In the genomic region with DNA sequence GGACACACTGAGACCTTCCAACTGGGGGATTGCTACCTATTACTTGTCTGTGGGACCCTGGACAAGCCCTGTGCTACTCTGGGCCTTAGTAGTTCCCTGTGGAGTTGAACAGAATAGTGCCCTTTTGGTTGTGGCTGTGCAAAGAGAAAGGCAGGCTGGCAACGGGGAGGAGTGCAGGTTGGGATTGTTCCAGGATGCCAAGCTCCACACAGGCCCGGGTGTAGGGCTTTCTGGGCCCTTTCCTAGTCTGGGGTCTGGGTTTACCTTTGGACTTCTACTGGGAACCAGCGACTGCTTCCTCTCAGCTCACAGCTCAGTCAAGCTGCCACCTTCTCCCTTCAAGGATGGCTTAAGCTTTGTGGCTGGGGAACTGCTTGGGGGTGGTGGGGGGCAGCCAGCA, we compare ENCODE assay signal across 11 mouse cellular contexts. TPM values are rescaled to one million over a fixed set of nuclear protein-coding genes. Genes with fewer than 3 reads are reported as not detected.
DNase-seq lines count a peak whose midpoint lies in the region; ATAC-seq and TF ChIP-seq lines count a peak whose summit lies in the region.
"Had no signal": no experiment of that assay in that cellular context is flagged by ENCODE, and none has a peak within 500 bp of the region (broad histone marks: within the 10 kb centered on the region; RNA-seq: fewer than 3 reads in every experiment).

No protein-coding gene starts in this region.

- no peaks in the 10 kb centered on the region for H3K36me3 ChIP-seq in kidney, adult 2 months (ENCODE audit: control insufficient read depth, insufficient read depth, low read length)
- H3K36me3 ChIP-seq in kidney, embryonic 14.5 days (ENCODE audit: control insufficient read depth, insufficient read depth, low read length), result no peaks in the 10 kb centered on the region
- peaks cover 22 to 35% of the 10 kb centered on the region in 2 experiments for H3K36me3 ChIP-seq in CH12.LX (replicated peaks in 1 of 2; ENCODE audit: control insufficient read depth in 1 of 2, insufficient read depth in 1 of 2, low read length in 1 of 2)
- no peaks in the 10 kb centered on the region for H3K36me3 ChIP-seq in liver, embryonic 16.5 days (ENCODE audit: control insufficient read depth, insufficient read depth)
- H3K36me3 ChIP-seq: forebrain, embryonic 12.5 days had no signal

- no peaks in the 10 kb centered on the region for H3K27me3 ChIP-seq in kidney, adult 2 months (replicated peaks; ENCODE audit: control insufficient read depth, insufficient read depth, low read length)
- H3K27me3 ChIP-seq in kidney, embryonic 14.5 days (ENCODE audit: control insufficient read depth, insufficient read depth, low read length), result no peaks in the 10 kb centered on the region
- no peaks in the 10 kb centered on the region for H3K27me3 ChIP-seq in CH12.LX (replicated peaks)
- no peaks in the 10 kb centered on the region for H3K27me3 ChIP-seq in liver, embryonic 16.5 days (ENCODE audit: control insufficient read depth, insufficient read depth, low read depth, low read length)
- H3K27me3 ChIP-seq: forebrain, embryonic 12.5 days had no signal

- TF ChIP-seq POLR2A in kidney, adult 2 months (IDR thresholded peaks at IDR 0.05; ENCODE audit: low read depth, low read length), result no peak
- TF ChIP-seq POLR2A in CH12.LX (IDR thresholded peaks at IDR 0.05; ENCODE audit: low read depth, low read length), result no peak
- no peak for TF ChIP-seq POLR2A in bone marrow, adult 2 months (IDR thresholded peaks at IDR 0.05; ENCODE audit: borderline replicate concordance, control insufficient read depth, low read depth, low read length)

- TF ChIP-seq RAD21 in CH12.LX (IDR thresholded peaks at IDR 0.05; ENCODE audit: low read depth, low read length), result no peak

- no peak overlapping the region for H3K4me2 ChIP-seq in kidney, embryonic 14.5 days (replicated peaks; ENCODE audit: low read depth, low read length)
- 0 out of 2 replicates have a peak overlapping the region, but pooled peaks have one; percentile 18 for H3K4me2 ChIP-seq in CH12.LX (ENCODE audit: insufficient read depth, low read depth, poor library complexity, severe bottlenecking)
- peak overlapping the region; percentile 20; the same call in 1 of the 2 replicates for H3K4me2 ChIP-seq in liver, embryonic 16.5 days (ENCODE audit: low read depth, low read length)
- H3K4me2 ChIP-seq: forebrain, embryonic 12.5 days had no signal

- peaks cover 67% of the 10 kb centered on the region for H3K79me2 ChIP-seq in CH12.LX (replicated peaks; ENCODE audit: control insufficient read depth, extremely low read depth, insufficient read depth, poor library complexity, severe bottlenecking)

- H3K4me3 ChIP-seq in kidney, adult 2 months (ENCODE audit: insufficient read depth, low read depth, low read length), result peak overlapping the region; percentile 18; the same call in 1 of the 2 replicates
- no peak overlapping the region for H3K4me3 ChIP-seq in kidney, embryonic 14.5 days (ENCODE audit: low read length)
- peak overlapping the region; percentile 68 to 84 (median 75) for H3K4me3 ChIP-seq in CH12.LX (replicated peaks in 1 of 3; ENCODE audit: low read depth in 2 of 3, low read length in 2 of 3, poor library complexity in 1 of 3)
- H3K4me3 ChIP-seq in bone marrow, adult 2 months (replicated peaks; ENCODE audit: control insufficient read depth, low read depth, low read length), result peak overlapping the region; percentile 94
- H3K4me3 ChIP-seq in liver, embryonic 16.5 days (ENCODE audit: low read depth, low read length), result peak overlapping the region; percentile 46
- H3K4me3 ChIP-seq: forebrain, embryonic 12.5 days had no signal

- dilution Hi-C loops in CH12.LX (cut with MboI; ENCODE audit: extremely low pct_ligation_motif_present, extremely low pct_unique_long_range_greater_than_20kb, low sequenced_read_pairs), result no loop called here

- 82% methylated on average over 3 of the region's 3 CpGs for WGBS in kidney, adult 2 months
- 67% methylated on average over 3 of the region's 3 CpGs for WGBS in kidney, embryonic 14.5 days
- WGBS in bone marrow, adult 2 months, result 1% methylated on average over 3 of the region's 3 CpGs
- WGBS in liver, embryonic 16.5 days (ENCODE audit: insufficient replicate concordance), result 3% methylated on average over 3 of the region's 3 CpGs

- H3K9ac ChIP-seq in kidney, embryonic 14.5 days (ENCODE audit: low read depth, low read length), result no peak overlapping the region
- H3K9ac ChIP-seq in CH12.LX (ENCODE audit: insufficient read depth, low read depth), result peak overlapping the region; percentile 98
- H3K9ac ChIP-seq in liver, embryonic 16.5 days (ENCODE audit: low read depth, low read length), result peak overlapping the region; percentile 42
- H3K9ac ChIP-seq: forebrain, embryonic 12.5 days had no signal

- ATAC-seq in kidney, embryonic 14.5 days (ENCODE audit: low FRiP score, low TSS enrichment), result no peak
- ATAC-seq in liver, embryonic 16.5 days (ENCODE audit: low read depth), result no peak
- no peak for ATAC-seq in erythroid progenitor cell, adult 5-6 weeks (replicated peaks; ENCODE audit: low FRiP score, poor library complexity, severe bottlenecking)
- ATAC-seq: midbrain, embryonic 16.5 days had no signal

- H3K27ac ChIP-seq in kidney, adult 2 months (ENCODE audit: insufficient read depth, low read depth, low read length), result no peak overlapping the region
- H3K27ac ChIP-seq in kidney, embryonic 14.5 days (ENCODE audit: low read depth, low read length), result no peak overlapping the region
- H3K27ac ChIP-seq in CH12.LX (ENCODE audit: insufficient read depth, low read depth), result peak overlapping the region; percentile 93
- peak overlapping the region; percentile 99 for H3K27ac ChIP-seq in bone marrow, adult 2 months (ENCODE audit: control insufficient read depth, insufficient read depth, low read depth, low read length, poor library complexity)
- H3K27ac ChIP-seq in liver, embryonic 16.5 days (ENCODE audit: low read length), result peak overlapping the region; percentile 71
- H3K27ac ChIP-seq: forebrain, embryonic 12.5 days had no signal

- TF ChIP-seq CTCF in kidney, adult 2 months (conservative IDR thresholded peaks at IDR 0.05; ENCODE audit: insufficient read depth, insufficient read length, low read depth, low read length), result no peak
- no peak for TF ChIP-seq CTCF in CH12.LX (conservative IDR thresholded peaks at IDR 0.05 in 1 of 2, IDR thresholded peaks at IDR 0.05 in 1 of 2; ENCODE audit: low read depth in 2 of 2, low read length in 2 of 2)
- no peak for TF ChIP-seq CTCF in bone marrow, adult 2 months (IDR thresholded peaks at IDR 0.05; ENCODE audit: control insufficient read depth, insufficient read depth, low read length)

- DNase-seq in kidney, adult 2 months, result no peak
- no peak for DNase-seq in CH12.LX (ENCODE audit: extremely low read depth)
- DNase-seq in frontal cortex, postnatal 36 days (ENCODE audit: low spot score in 2 of 2), result no peak
- DNase-seq: cerebellum, postnatal 36 days; kidney, adult 18-20 months had no signal

- TF ChIP-seq EP300 in CH12.LX (IDR thresholded peaks at IDR 0.05; ENCODE audit: low read length), result no peak

- H3K9me3 ChIP-seq in kidney, embryonic 14.5 days (ENCODE audit: control insufficient read depth, low read length), result no peaks in the 10 kb centered on the region
- H3K9me3 ChIP-seq in CH12.LX (replicated peaks; ENCODE audit: low read length), result no peaks in the 10 kb centered on the region
- H3K9me3 ChIP-seq in liver, embryonic 16.5 days (replicated peaks; ENCODE audit: control insufficient read depth, low read length), result no peaks in the 10 kb centered on the region
- H3K9me3 ChIP-seq: forebrain, embryonic 12.5 days had no signal

- in situ Hi-C loops in CH12.LX (cut with MboI; ENCODE audit: low pct_ligation_motif_present, low pct_unique_long_range_greater_than_20kb, low sequenced_read_pairs), result no loop called here

- no peaks in the 10 kb centered on the region for H3K4me1 ChIP-seq in kidney, adult 2 months (ENCODE audit: control insufficient read depth, insufficient read depth, low read length)
- H3K4me1 ChIP-seq in kidney, embryonic 14.5 days (ENCODE audit: control insufficient read depth, insufficient read depth, low read length), result peaks cover 11% of the 10 kb centered on the region; the same call in 1 of the 2 replicates
- H3K4me1 ChIP-seq in CH12.LX (ENCODE audit: control insufficient read depth in 1 of 2, insufficient read depth in 2 of 2), result peaks cover 16 to 59% of the 10 kb centered on the region in 2 experiments
- peaks cover 9% of the 10 kb centered on the region for H3K4me1 ChIP-seq in bone marrow, adult 2 months (ENCODE audit: control insufficient read depth, insufficient read depth, low read length)
- H3K4me1 ChIP-seq in liver, embryonic 16.5 days (ENCODE audit: control insufficient read depth, low read depth, low read length), result peaks cover 6% of the 10 kb centered on the region

TF ChIP-seq in CH12.LX, 34 proteins besides CTCF, POLR2A, EP300 and RAD21 (continues in another document):
- TF ChIP-seq ETS1 (conservative IDR thresholded peaks at IDR 0.05; ENCODE audit: low read depth, low read length), result no peak
- TF ChIP-seq CHD1 (IDR thresholded peaks at IDR 0.05; ENCODE audit: low read depth, low read length), result no peak
- TF ChIP-seq HCFC1 (IDR thresholded peaks at IDR 0.05; ENCODE audit: low read depth, low read length), result no peak
- TF ChIP-seq JUND (conservative IDR thresholded peaks at IDR 0.05; ENCODE audit: low read depth, low read length), result no peak

RNA-seq across cellular contexts. Expression of gene Laptm5, which starts 0.6 kb away (rescaled TPM):
- 35.6 and 79.8 TPM in 2 replicates for polyA plus RNA-seq in kidney, adult 2 months (2012; rRNA removed)
- polyA plus RNA-seq in kidney, embryonic 14.5 days (2014; fragmentation: Nextera tagmentation; extraction: Ambion mirVana), result 19.7 and 29.5 TPM in 2 replicates
- total RNA-seq in CH12.LX (2012; rRNA removed) (182 and 225 TPM in 2 replicates), CH12.LX (2014; rRNA removed) (32.3 and 41.1 TPM in 2 replicates)
- 486 and 594 TPM in 2 replicates for polyA plus RNA-seq in CH12.LX (2012; ENCODE audit: insufficient read length, low read depth)
- polyA plus RNA-seq in bone marrow, adult 2 months (2011; ENCODE audit: insufficient read depth, insufficient read length, low replicate concordance, missing spikeins), result 193 and 436 TPM in 2 replicates
- polyA plus RNA-seq in liver, embryonic 16.5 days (2015; fragmentation: Nextera tagmentation; extraction: Ambion mirVana), result 78.1 and 91.2 TPM in 2 replicates
- 141 and 163 TPM in 2 replicates for total RNA-seq in erythroid progenitor cell, adult 5-6 weeks (2015; ENCODE audit: low replicate concordance)
- 32.7 and 33.9 TPM in 2 replicates for total RNA-seq in erythroid progenitor cell, adult 5-6 weeks (2017; ENCODE audit: low replicate concordance)

RNA-seq across cellular contexts. Expression of gene Matn1, which starts 30.7 kb away (rescaled TPM):
- 0.06 TPM in 1 of 2 replicates, not detected in the other for polyA plus RNA-seq in kidney, adult 2 months (2012; rRNA removed)
- 0.41 and 0.44 TPM in 2 replicates for polyA plus RNA-seq in kidney, embryonic 14.5 days (2014; fragmentation: Nextera tagmentation; extraction: Ambion mirVana)
- total RNA-seq in CH12.LX (2012; rRNA removed), result 1.8 and 3.5 TPM in 2 replicates
- total RNA-seq in CH12.LX (2014; rRNA removed), result 0.30 and 0.52 TPM in 2 replicates
- polyA plus RNA-seq in CH12.LX (2012; ENCODE audit: insufficient read length, low read depth), result 0.37 and 0.76 TPM in 2 replicates
- polyA plus RNA-seq in bone marrow, adult 2 months (2011; ENCODE audit: insufficient read depth, insufficient read length, low replicate concordance, missing spikeins), result not detected in 2 replicates
- polyA plus RNA-seq in liver, embryonic 16.5 days (2015; fragmentation: Nextera tagmentation; extraction: Ambion mirVana), result 0.04 TPM in 1 of 2 replicates, not detected in the other
- not detected in 2 replicates for total RNA-seq in erythroid progenitor cell, adult 5-6 weeks (2015; ENCODE audit: low replicate concordance)
- not detected in 2 replicates for total RNA-seq in erythroid progenitor cell, adult 5-6 weeks (2017; ENCODE audit: low replicate concordance)

Comparison
In these comparisons a context has a peak if more than half of its experiments do, and no peak if none do; other contexts are left out.
1. H3K27ac ChIP-seq: peak in CH12.LX (single experiment), bone marrow, adult 2 months (single experiment) and liver, embryonic 16.5 days (single experiment); none in kidney, adult 2 months (single experiment) and kidney, embryonic 14.5 days (single experiment).